Mouse (Mus musculus): ENCODE results near the gene Cops2. TPM values are rescaled to one million over a fixed set of nuclear protein-coding genes. Genes with fewer than 3 reads are reported as not detected.

The Cops2 gene
- polyA plus RNA-seq, 1 experiment from 2014 or later = 144 TPM

DNA sequence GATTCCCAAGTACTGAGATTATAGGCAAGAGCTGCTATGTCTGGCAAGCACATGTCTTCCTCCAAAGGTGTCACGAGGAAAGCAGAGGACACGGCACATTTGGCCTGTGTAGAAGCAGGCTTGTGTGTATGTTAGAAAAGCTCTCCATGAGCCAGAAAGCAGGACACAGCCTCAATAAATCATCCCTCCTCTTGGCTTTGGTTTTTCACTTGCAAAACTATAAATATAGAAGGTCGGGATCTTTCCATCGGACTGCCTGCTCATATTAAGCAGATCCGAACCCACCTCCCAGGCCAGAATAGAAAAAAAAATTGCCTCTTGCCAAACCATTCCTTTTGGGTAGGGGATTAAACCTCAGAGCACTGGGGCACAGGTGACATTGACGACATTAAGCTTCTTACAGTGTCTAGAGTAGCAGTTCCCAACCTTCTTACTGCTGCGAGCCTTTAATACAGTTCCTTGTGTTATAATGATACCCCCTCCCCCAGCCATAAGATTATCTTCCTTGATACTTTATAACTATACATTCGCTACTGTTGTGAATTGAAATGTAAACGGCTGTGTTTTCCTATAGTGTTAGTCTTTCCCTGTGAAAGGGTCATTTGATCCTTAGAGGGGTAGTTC is 44.9 kb downstream of the Cops2 start:
- DNase-seq (ENCODE audit: low spot score) = no peak
- Histone ChIP-seq H3K4me2 (ENCODE audit: low read depth, low read length) (no peak overlapping the region), H3K27me3 (ENCODE audit: control insufficient read depth, insufficient read depth, low read length) (no peaks in the 10 kb centered on the region), H3K27ac (replicated peaks; ENCODE audit: low read depth, low read length) (no peak overlapping the region), H3K9ac (replicated peaks; ENCODE audit: low read length) (no peak overlapping the region), H3K36me3 (replicated peaks; ENCODE audit: control insufficient read depth, insufficient read depth, low read depth, low read length) (no peaks in the 10 kb centered on the region), H3K9me3 (replicated peaks; ENCODE audit: control insufficient read depth, low read length) (no peaks in the 10 kb centered on the region), H3K4me1 (ENCODE audit: control insufficient read depth, insufficient read depth, low read length) (no peaks in the 10 kb centered on the region), H3K4me3 (ENCODE audit: low read depth, low read length) (no peak overlapping the region)
- no peak for ATAC-seq (replicated peaks; ENCODE audit: insufficient number of reproducible peaks, low FRiP score, low TSS enrichment, low read depth)
- WGBS = 77% methylated on average over 9 of the region's 9 CpGs

DNA sequence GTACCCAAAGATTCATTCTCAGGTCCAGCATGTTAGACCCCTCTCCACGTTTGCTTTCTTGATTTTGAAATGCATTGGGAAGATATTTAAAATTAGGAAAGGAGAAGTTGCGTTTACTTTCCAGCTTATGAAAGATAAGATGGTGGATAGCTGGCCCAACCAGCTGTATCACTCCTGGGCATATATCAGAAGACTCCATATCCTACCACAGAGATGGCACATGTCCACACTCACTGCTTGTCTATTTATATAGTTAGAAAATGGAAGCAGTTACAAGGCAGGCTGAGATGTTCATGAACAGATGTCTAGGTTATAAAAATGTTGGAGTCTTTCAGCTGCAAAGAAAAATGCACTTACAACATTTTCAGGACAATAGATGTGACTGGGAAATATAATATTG is 47.6 kb downstream of the Cops2 start:
- no peak overlapping the region for H3K9ac ChIP-seq (replicated peaks; ENCODE audit: low read length)
- no peaks in the 10 kb centered on the region for H3K4me1 ChIP-seq (ENCODE audit: control insufficient read depth, insufficient read depth, low read length)
- H3K27ac ChIP-seq (replicated peaks; ENCODE audit: low read depth, low read length) = no peak overlapping the region
- no peak for DNase-seq (ENCODE audit: low spot score)
- H3K4me3 ChIP-seq (ENCODE audit: low read depth, low read length) = no peak overlapping the region
- no peak for ATAC-seq (replicated peaks; ENCODE audit: insufficient number of reproducible peaks, low FRiP score, low TSS enrichment, low read depth)
- H3K36me3 ChIP-seq (replicated peaks; ENCODE audit: control insufficient read depth, insufficient read depth, low read depth, low read length) = no peaks in the 10 kb centered on the region
- 85% methylated on average over 2 of the region's 2 CpGs for WGBS
- H3K9me3 ChIP-seq (replicated peaks; ENCODE audit: control insufficient read depth, low read length) = no peaks in the 10 kb centered on the region
- no peaks in the 10 kb centered on the region for H3K27me3 ChIP-seq (ENCODE audit: control insufficient read depth, insufficient read depth, low read length)
- no peak overlapping the region for H3K4me2 ChIP-seq (ENCODE audit: low read depth, low read length)

DNA sequence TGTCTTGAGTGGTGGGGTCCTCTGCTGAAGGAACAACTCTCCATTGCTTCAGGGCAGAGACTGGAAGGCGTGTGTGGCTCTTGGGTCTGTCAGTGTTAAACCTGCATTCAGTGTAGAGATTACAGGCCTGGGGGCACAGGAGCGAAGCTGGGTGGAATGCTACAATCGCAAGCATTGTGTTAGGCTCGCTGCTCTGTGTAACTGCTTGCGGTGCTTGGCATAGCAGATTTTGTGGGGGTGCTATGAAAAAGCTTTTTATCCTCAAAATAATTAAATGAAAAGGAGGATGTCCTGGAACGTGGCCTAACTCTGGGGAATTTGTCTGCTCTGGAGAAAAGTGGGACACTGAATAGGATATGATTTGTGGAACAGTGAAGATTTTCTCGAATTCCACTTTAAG is 49.4 kb downstream of the Cops2 start:
- no peaks in the 10 kb centered on the region for H3K36me3 ChIP-seq (replicated peaks; ENCODE audit: control insufficient read depth, insufficient read depth, low read depth, low read length)
- H3K4me1 ChIP-seq (ENCODE audit: control insufficient read depth, insufficient read depth, low read length) = no peaks in the 10 kb centered on the region
- no peak overlapping the region for H3K4me3 ChIP-seq (ENCODE audit: low read depth, low read length)
- no peaks in the 10 kb centered on the region for H3K9me3 ChIP-seq (replicated peaks; ENCODE audit: control insufficient read depth, low read length)
- no peak overlapping the region for H3K27ac ChIP-seq (replicated peaks; ENCODE audit: low read depth, low read length)
- no peaks in the 10 kb centered on the region for H3K27me3 ChIP-seq (ENCODE audit: control insufficient read depth, insufficient read depth, low read length)
- ATAC-seq (replicated peaks; ENCODE audit: insufficient number of reproducible peaks, low FRiP score, low TSS enrichment, low read depth) (no peak; the same call in 1 of the 2 replicates), DNase-seq (ENCODE audit: low spot score) (peak; percentile 36)
- no peak overlapping the region for H3K4me2 ChIP-seq (ENCODE audit: low read depth, low read length)
- no peak overlapping the region for H3K9ac ChIP-seq (replicated peaks; ENCODE audit: low read length)
- WGBS = 47% methylated on average over 7 of the region's 7 CpGs

DNA sequence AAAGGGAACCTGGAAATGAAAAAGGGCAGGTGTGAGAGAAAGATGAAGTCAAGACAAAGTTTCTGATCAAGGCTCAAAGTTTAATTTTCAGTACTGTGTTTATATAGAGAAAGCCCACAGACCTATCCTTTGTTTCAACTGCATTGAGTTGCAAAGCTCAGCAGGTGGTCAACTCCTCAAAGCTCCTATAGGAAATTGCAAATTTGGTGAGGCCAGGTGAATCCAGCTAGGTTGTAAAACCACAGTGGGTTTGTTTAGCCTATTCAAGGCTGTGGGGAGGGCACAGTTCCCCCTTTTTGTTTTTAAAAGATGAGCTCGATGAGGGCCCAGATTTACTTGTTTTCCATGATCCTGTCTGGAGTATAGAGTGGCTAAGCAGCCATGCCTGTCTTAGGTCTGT is 53.1 kb downstream of the Cops2 start:
- Histone ChIP-seq H3K9me3 (replicated peaks; ENCODE audit: control insufficient read depth, low read length) (no peaks in the 10 kb centered on the region), H3K4me2 (ENCODE audit: low read depth, low read length) (no peak overlapping the region), H3K4me1 (ENCODE audit: control insufficient read depth, insufficient read depth, low read length) (no peaks in the 10 kb centered on the region), H3K9ac (replicated peaks; ENCODE audit: low read length) (no peak overlapping the region), H3K27ac (replicated peaks; ENCODE audit: low read depth, low read length) (no peak overlapping the region), H3K36me3 (replicated peaks; ENCODE audit: control insufficient read depth, insufficient read depth, low read depth, low read length) (no peaks in the 10 kb centered on the region), H3K4me3 (ENCODE audit: low read depth, low read length) (no peak overlapping the region), H3K27me3 (ENCODE audit: control insufficient read depth, insufficient read depth, low read length) (no peaks in the 10 kb centered on the region)
- no peak for DNase-seq (ENCODE audit: low spot score)
- WGBS = 50% methylated on average over 1 of the region's 1 CpGs
- no peak for ATAC-seq (replicated peaks; ENCODE audit: insufficient number of reproducible peaks, low FRiP score, low TSS enrichment, low read depth)

DNA sequence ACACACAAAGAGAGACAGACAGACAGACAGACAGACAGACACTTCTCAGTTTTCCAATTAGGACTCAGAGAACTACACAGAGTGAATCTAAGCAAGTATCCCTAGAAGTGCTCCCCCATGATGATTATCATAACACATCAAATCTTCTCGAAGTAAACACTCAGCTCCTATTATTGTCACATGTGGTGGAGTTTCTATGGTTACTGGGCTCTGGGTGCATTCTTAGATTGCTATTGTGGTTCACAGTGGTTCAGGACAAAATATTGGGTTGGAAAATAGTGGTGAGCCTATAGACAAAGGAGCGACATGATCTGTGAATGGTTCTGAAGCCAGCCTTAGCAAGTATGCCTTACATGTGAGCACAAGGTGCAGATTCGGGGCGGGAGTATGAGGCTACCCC is 57.0 kb downstream of the Cops2 start:
- Histone ChIP-seq H3K4me2 (ENCODE audit: low read depth, low read length) (no peak overlapping the region), H3K36me3 (replicated peaks; ENCODE audit: control insufficient read depth, insufficient read depth, low read depth, low read length) (no peaks in the 10 kb centered on the region), H3K4me3 (ENCODE audit: low read depth, low read length) (no peak overlapping the region), H3K4me1 (ENCODE audit: control insufficient read depth, insufficient read depth, low read length) (no peaks in the 10 kb centered on the region), H3K9ac (replicated peaks; ENCODE audit: low read length) (no peak overlapping the region), H3K9me3 (replicated peaks; ENCODE audit: control insufficient read depth, low read length) (no peaks in the 10 kb centered on the region), H3K27ac (replicated peaks; ENCODE audit: low read depth, low read length) (no peak overlapping the region), H3K27me3 (ENCODE audit: control insufficient read depth, insufficient read depth, low read length) (no peaks in the 10 kb centered on the region)
- ATAC-seq (replicated peaks; ENCODE audit: insufficient number of reproducible peaks, low FRiP score, low TSS enrichment, low read depth) (no peak), DNase-seq (ENCODE audit: low spot score) (no peak)
- WGBS = 83% methylated on average over 4 of the region's 4 CpGs

DNA sequence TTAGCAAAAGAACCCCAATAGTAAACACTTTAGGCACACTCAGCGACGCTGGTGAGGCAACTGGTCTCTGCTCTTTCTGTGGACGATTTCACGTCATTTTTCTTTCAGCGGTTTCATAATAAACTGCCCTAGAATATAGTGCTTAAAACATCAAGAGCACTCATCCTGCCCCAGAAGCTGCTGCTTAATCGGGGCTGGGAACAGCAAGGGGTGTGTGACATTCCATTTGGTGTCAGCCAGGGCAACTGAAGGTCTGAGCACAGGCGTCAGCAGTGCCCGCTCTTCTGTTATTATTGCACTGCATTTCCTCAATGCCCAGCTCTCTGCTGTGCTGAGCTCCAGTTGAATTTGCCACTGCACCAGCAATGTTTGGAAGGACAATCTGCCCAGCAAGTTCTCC is 57.9 kb downstream of the Cops2 start:
- Histone ChIP-seq H3K27me3 (ENCODE audit: control insufficient read depth, insufficient read depth, low read length) (no peaks in the 10 kb centered on the region), H3K9me3 (replicated peaks; ENCODE audit: control insufficient read depth, low read length) (no peaks in the 10 kb centered on the region), H3K36me3 (replicated peaks; ENCODE audit: control insufficient read depth, insufficient read depth, low read depth, low read length) (no peaks in the 10 kb centered on the region), H3K9ac (replicated peaks; ENCODE audit: low read length) (no peak overlapping the region), H3K4me3 (ENCODE audit: low read depth, low read length) (no peak overlapping the region), H3K4me2 (ENCODE audit: low read depth, low read length) (no peak overlapping the region), H3K27ac (replicated peaks; ENCODE audit: low read depth, low read length) (no peak overlapping the region), H3K4me1 (ENCODE audit: control insufficient read depth, insufficient read depth, low read length) (no peaks in the 10 kb centered on the region)
- ATAC-seq (replicated peaks; ENCODE audit: insufficient number of reproducible peaks, low FRiP score, low TSS enrichment, low read depth) = no peak
- DNase-seq (ENCODE audit: low spot score) = no peak
- 71% methylated on average over 8 of the region's 8 CpGs for WGBS

DNA sequence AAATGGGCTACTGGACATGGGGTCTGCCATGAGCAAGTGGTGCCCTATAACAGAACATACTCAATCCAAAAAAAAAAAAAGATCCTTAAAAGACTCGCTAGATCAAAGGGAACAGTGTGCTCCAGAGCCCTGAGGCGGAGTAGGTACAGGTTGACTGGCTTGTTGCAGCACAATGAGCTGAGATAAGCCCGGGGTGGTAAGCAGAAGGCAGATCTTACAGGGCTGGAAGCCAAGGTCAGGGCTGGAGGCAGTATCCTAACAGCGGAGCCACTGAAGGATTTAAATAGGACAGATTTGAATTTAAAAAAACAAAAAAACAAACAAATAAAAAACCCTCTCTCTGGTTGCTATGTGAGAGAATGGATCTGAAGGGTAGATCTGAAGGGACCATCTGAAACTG is 58.5 kb downstream of the Cops2 start:
- H3K36me3 ChIP-seq (replicated peaks; ENCODE audit: control insufficient read depth, insufficient read depth, low read depth, low read length) = no peaks in the 10 kb centered on the region
- H3K4me2 ChIP-seq (ENCODE audit: low read depth, low read length) = no peak overlapping the region
- no peaks in the 10 kb centered on the region for H3K4me1 ChIP-seq (ENCODE audit: control insufficient read depth, insufficient read depth, low read length)
- no peak overlapping the region for H3K9ac ChIP-seq (replicated peaks; ENCODE audit: low read length)
- no peak overlapping the region for H3K27ac ChIP-seq (replicated peaks; ENCODE audit: low read depth, low read length)
- DNase-seq (ENCODE audit: low spot score) = no peak
- WGBS = 75% methylated on average over 4 of the region's 4 CpGs
- H3K9me3 ChIP-seq (replicated peaks; ENCODE audit: control insufficient read depth, low read length) = no peaks in the 10 kb centered on the region
- no peaks in the 10 kb centered on the region for H3K27me3 ChIP-seq (ENCODE audit: control insufficient read depth, insufficient read depth, low read length)
- ATAC-seq (replicated peaks; ENCODE audit: insufficient number of reproducible peaks, low FRiP score, low TSS enrichment, low read depth) = no peak
- no peak overlapping the region for H3K4me3 ChIP-seq (ENCODE audit: low read depth, low read length)

DNA sequence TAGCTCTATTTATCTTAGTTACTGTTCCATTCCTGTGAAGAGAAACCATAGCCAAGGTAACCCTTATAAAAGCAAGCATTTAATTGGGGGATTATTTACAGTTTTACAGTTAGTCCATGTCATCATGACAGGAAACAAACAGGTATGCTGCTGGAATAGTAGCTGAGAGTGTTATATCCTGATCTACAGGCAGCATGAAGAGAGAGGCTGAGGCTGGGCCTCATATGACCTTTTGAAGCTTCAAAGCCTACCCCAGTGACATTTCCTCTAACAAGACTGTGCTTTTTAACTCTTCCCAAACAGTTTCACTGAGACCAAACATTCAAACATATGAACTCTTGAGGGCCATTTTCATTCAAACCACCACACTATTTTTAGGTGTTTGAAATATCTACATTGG is 61.1 kb downstream of the Cops2 start:
- no peak for DNase-seq (ENCODE audit: low spot score)
- Histone ChIP-seq H3K4me2 (ENCODE audit: low read depth, low read length) (no peak overlapping the region), H3K36me3 (replicated peaks; ENCODE audit: control insufficient read depth, insufficient read depth, low read depth, low read length) (no peaks in the 10 kb centered on the region), H3K9ac (replicated peaks; ENCODE audit: low read length) (no peak overlapping the region), H3K9me3 (replicated peaks; ENCODE audit: control insufficient read depth, low read length) (no peaks in the 10 kb centered on the region), H3K27ac (replicated peaks; ENCODE audit: low read depth, low read length) (no peak overlapping the region), H3K27me3 (ENCODE audit: control insufficient read depth, insufficient read depth, low read length) (no peaks in the 10 kb centered on the region), H3K4me1 (ENCODE audit: control insufficient read depth, insufficient read depth, low read length) (no peaks in the 10 kb centered on the region), H3K4me3 (ENCODE audit: low read depth, low read length) (no peak overlapping the region)
- ATAC-seq (replicated peaks; ENCODE audit: insufficient number of reproducible peaks, low FRiP score, low TSS enrichment, low read depth) = no peak

Measured in embryonic facial prominence, embryonic 11.5 days (tissue).